Mouse (Mus musculus) embryo, embryonic 11.5 days (tissue): ENCODE results near the gene Gm10447.
"Not testable (repeated sequence)": the region's sequence is repeated elsewhere in the genome, so short reads cannot be mapped to it uniquely, and the experiment has no call there.

Source experiments
- DNase-seq: peaks from one replicate; pipeline ENCODE4 v3.0.0-alpha.2; 2012; ENCODE audit warnings: low read depth, low spot score

Gm10447 gene

GRCm38 (mm10) chr11:53443861-53444260, 13.0 kb downstream of the Gm10447 start:
- DNase-seq, result no peak

DNA sequence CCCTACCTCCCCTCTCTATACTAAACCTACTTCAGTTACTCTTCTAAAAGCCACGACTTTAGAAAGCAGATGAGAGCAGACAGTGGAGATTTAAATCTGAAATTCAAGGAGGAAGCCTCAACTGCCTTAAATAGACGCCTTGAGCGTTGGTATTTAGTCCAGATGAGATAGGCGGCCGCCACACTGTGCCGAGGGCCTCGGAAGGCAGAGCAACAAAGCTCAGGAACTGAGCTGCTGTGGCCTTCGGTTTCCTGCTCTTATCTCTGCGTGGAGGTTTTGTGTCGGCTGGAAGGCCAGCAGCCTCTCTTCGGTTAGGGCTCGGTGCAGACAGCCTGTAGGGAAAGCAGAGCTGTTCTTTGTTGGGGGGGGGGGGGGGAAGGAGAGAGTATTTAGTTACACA, 15.0 kb downstream of the Gm10447 start:
- no peak for DNase-seq

DNA sequence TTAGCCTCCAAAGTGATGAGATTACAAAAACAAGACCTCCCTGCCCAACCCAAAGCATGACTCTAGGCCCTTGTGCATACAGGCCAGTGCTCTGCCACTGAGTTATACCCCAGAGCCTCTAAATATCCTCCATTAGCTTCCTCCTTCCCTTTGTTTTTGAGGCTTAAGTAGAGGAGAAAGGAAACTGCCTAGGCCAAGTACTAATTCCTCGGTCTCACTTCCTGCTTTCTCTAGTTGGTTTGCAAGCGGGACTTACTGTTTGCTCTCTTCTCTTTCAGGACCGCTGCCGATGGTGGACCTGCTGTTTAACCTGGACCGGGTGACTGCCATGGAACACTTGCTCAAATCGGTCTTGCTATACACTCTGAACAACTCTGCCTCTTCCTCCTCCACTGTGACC, 20.6 kb downstream of the Gm10447 start:
- DNase-seq, result no peak

- no peak for DNase-seq
Measured at GRCm38 (mm10) chr11:53435504-53435903, 21.4 kb downstream of the Gm10447 start.

DNA sequence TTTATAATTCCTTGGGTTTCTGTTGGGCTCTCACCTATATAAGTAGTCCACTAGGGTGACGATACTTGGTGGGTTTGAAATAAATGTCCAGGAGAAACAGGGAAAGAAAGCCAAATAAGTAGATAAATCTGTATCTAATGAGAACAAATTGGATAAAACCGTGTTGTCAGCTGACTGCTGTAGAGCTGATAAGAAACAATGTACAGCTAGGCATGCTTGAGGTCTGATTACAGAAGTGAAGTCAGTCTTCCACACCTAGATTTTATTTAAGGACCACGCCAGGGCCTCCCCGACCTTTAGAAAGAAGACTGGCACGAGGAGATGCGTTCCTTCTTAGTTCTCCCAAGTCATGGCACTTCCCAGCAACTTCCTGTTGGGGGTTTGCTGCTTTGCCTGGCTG, 23.9 kb downstream of the Gm10447 start:
- no peak for DNase-seq

GRCm38 (mm10) chr11:53431347-53432056, 25.4 kb downstream of the Gm10447 start:
- DNase-seq, result no peak

DNA sequence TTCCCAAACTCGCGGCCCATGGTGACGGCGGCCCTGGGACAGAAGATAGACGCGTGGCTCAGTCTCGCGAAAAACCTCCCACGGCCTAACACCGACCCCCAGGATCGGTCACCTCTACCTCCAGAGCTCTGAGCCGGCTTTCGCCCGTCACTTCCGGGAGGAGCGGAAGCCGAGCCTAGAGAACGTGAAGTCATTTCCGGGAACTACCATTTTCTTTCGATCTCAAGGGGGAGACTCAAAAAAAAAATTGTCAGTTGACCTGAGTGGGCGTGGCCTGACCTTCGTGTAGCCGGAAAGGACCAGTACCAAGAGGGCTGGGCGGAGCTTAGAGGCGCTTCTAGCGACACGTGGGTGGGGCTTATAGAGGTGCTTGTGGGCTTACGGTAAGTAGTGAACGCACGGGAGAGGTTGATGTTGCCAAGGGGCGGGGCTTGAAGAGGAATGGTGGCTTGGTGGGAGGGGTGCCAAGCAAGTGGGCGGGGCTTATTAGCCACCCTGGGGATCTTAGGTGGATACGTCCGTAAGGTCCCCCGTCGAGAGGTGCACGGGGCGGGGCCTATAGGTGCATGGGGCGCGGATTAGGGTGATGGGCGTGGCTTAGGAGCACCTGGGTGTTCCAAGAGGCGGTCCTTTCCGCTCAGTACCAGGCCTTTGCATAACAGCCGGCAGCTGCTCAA, 26.1 kb downstream of the Gm10447 start, which contains the start of the genes Uqcrq and Gdf9:
Gene Uqcrq (minus strand): TSS at position 162 of the 677 bp plus-strand sequence.
Gene Gdf9 (plus strand): TSS at position 354 of the 677 bp plus-strand sequence.
- peak; percentile 98 for DNase-seq

DNA sequence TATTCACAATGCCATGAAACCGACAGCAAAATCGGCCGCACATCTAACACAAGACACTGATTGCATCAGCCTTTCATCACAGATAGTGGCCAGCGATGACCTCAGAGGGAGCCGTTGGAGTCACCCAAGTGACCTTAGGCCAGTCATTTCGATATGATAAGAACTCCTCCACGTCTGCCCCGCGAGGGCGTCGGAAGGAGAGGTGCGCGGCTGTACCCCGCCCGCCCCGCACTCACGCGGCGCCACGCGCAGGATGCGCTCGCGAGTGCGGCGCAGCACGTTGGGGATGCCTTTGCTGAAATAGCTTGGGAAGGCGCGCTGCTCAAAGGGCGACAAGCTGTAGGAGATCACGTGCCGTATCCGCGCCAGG, 26.6 kb downstream of the Gm10447 start:
- DNase-seq, result no peak

GRCm38 (mm10) chr11:53429182-53429581, 27.7 kb downstream of the Gm10447 start:
- no peak for DNase-seq

- no peak for DNase-seq
Measured at GRCm38 (mm10) chr11:53428716-53429057, 28.2 kb downstream of the Gm10447 start.

DNA sequence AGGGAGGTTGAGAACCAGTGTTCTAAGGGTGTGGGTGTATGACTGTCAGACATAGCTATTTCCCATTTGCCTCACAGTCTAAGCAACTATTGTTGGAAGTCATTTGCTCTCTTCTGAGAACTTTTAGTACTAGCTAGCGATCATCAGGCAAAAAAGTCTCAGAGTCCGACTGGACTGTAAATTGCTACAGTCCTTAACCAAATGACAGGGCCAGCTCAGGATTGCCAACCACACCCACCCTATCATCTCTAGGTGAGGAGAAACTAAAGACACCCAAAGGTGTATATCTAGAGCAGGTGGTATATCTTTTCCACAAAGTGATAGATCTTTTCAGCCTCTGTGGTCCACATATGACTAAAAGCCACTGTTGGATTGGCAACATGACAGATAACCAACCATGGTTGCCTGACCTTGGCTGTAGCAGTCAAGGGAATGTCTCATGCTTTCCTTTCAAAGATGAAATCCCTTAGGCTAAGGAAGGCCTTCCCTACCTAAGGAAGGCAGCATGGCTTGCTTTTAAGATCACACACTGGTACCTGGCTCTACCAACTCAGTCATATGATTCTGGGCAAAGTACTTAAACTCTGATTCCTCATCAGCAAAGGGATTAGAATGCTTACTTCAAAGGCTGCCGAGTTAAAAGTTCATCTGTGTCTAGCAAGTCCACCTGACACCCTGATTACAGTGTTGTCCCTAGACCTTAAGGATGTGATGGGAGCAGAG, 28.8 kb downstream of the Gm10447 start:
- no peak for DNase-seq

DNA sequence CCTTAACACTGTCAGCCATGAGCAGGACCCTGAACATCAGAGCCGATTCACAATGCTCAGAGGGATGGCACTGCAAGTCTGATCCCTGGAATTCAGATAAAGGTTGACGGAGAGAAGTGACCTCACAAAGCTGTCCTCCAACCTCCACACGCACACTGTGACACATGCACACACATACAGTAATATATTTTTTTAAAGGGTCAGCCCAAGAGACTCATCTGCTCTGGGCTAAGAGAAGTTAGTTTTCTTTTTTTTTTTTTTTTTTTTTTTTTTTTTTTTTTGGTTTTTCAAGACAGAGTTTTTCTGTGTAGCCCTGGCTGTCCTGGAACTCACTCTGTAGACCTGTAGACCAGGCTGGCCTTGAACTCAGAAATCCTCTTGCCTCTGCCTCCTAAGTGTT, 30.0 kb downstream of the Gm10447 start:
- DNase-seq, result not testable (repeated sequence)

DNA sequence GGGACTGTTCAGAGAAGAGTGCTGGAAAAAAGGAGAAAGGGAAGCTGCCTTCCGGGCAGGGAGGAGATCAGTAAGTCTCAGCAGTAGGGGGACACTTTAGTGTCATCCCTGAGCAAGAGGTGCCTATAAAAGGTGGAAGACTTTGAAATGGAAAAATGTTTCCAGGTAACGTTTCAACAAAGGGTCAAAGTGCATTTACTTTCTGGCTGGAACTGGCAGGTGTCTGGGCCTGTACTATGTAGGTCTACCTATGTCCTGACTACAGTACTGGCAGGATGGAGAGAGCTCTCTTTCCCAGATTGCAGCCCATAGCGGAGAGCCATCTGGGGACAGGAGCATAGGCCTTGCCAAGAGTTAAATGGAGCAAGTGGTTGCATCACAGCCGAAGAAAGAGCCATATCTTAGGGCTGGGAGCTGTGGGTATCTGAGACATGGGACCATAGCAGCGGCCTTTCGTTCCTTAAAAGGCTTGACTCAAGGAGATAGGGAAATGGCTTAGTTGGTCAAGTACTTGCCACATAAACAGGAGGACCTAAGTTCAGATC, 31.1 kb downstream of the Gm10447 start:
- DNase-seq, result no peak

DNA sequence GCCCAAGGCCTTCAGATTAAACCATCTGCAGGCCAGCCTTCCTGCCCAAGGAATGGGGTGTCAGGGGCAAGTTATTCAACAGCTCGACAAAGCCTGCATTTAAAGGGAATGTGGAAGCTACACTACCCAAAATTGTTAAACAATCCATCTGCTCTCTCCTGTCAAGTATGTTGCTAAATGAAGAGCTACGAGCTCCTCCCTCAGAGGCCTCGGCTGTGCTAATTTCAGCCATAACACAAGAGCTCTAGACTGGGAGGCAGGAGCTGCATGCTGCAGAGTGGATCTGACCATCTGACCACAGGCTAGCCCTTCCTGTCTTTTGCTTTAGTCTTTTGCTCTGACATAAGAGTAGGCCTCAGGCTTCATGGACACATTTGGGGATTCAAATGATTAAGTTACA, 31.7 kb downstream of the Gm10447 start:
- DNase-seq, result no peak

GRCm38 (mm10) chr11:53424826-53425225, 32.1 kb downstream of the Gm10447 start:
- DNase-seq, result no peak

GRCm38 (mm10) chr11:53423036-53423435, 33.9 kb downstream of the Gm10447 start, which contains the start of gene Leap2:
TSS of gene Leap2 (minus strand) at chr11:53423170.
- DNase-seq, result no peak

- DNase-seq, result no peak
Measured at GRCm38 (mm10) chr11:53418048-53418447, 38.9 kb downstream of the Gm10447 start.

GRCm38 (mm10) chr11:53413871-53414270, 43.0 kb downstream of the Gm10447 start:
- DNase-seq, result no peak

GRCm38 (mm10) chr11:53411738-53412137, 45.2 kb downstream of the Gm10447 start:
- no peak for DNase-seq
